Mouse (Mus musculus) intestine, postnatal 0 days (tissue): ENCODE measurements around the gene Mydgf. TPM values are rescaled to one million over a fixed set of nuclear protein-coding genes. Genes with fewer than 3 reads are reported as not detected.
A peak's percentile ranks its signal among the peaks of the same experiment; 100 is the strongest.

Experiments used
- ATAC-seq: fragments of 200-750 bp; cut with Nextera tagmentation; 2 replicates; pipeline ENCODE4 v1.8.0; 2017; ENCODE audit warnings: mild to moderate bottlenecking, moderate TSS enrichment, moderate library complexity
- H3K27ac ChIP-seq: fragments of 300-500 bp; sonication (generic); 2 replicates; pipeline ENCODE4 v1.5.1; 2014; ENCODE audit warnings: mild to moderate bottlenecking, low read depth, low read length, moderate library complexity
- H3K27me3 ChIP-seq: fragments of 300-500 bp; sonication (generic); replicated peaks from 2 replicates; pipeline ENCODE4 v1.6.1; 2014; ENCODE audit warnings: low read length, mixed read lengths; ENCODE audit not compliant: control insufficient read depth, insufficient read depth
- H3K36me3 ChIP-seq: fragments of 300-500 bp; sonication (generic); 2 replicates; pipeline ENCODE4 v1.6.1; 2014; ENCODE audit warnings: mild to moderate bottlenecking, moderate library complexity; ENCODE audit not compliant: control insufficient read depth, insufficient read depth
- H3K4me1 ChIP-seq: fragments of 300-500 bp; sonication (generic); replicated peaks from 2 replicates; pipeline ENCODE4 v1.6.1; 2014; ENCODE audit warnings: antibody characterized with exemption, low read length, mixed read lengths; ENCODE audit not compliant: control insufficient read depth, insufficient read depth
- H3K4me2 ChIP-seq: fragments of 300-500 bp; sonication (generic); replicated peaks from 2 replicates; pipeline ENCODE4 v1.6.1; 2014; ENCODE audit warnings: low read depth, mild to moderate bottlenecking, moderate library complexity
- H3K4me3 ChIP-seq: fragments of 300-500 bp; sonication (generic); 2 replicates; pipeline ENCODE4 v1.5.1; 2014; ENCODE audit warnings: low read depth, low read length
- H3K9ac ChIP-seq: fragments of 300-500 bp; sonication (generic); 2 replicates; pipeline ENCODE4 v1.6.1; 2014; ENCODE audit warnings: mild to moderate bottlenecking, low read depth, low read length
- H3K9me3 ChIP-seq: fragments of 300-500 bp; sonication (generic); 2 replicates; pipeline ENCODE4 v1.6.1; 2016; ENCODE audit warnings: mixed run types; ENCODE audit not compliant: control insufficient read depth
- CTCF ChIP-seq: sonication (generic); IDR thresholded peaks from 2 replicates; pipeline ENCODE4 v1.5.1; 2016; ENCODE audit warnings: low read depth, mild to moderate bottlenecking, control low read depth, antibody characterized with exemption, moderate library complexity
- WGBS: fragments of 180-500 bp; shearing (Covaris S2); extraction: QIAGEN DNeasy Blood & Tissue Kit; methylation state at CpG from one replicate; pipeline ENCODE4 v1.1.7; 2014; 5-methylcytosine and 5-hydroxymethylcytosine counted together
- polyA plus RNA-seq: library from polyadenylated mRNA; unstranded; fragments of >200 nt; fragmentation: Nextera tagmentation; extraction: Ambion mirVana; gene quantifications from 2 replicates; pipeline ENCODE4 v1.2.1, GENCODE M21; 2015

The Mydgf gene
- polyA plus RNA-seq, 1 experiment from 2014 or later = 90.5 TPM

GRCm38 (mm10) chr17:56219251-56219650 is 35.5 kb upstream of the Mydgf start:
- Histone ChIP-seq H3K4me2 (peak overlapping the region; percentile 83), H3K27ac (0 out of 2 replicates have a peak overlapping the region, but pooled peaks have one; percentile 8), H3K9ac (peak overlapping the region; percentile 31; the same call in 1 of the 2 replicates), H3K9me3 (no peaks in the 10 kb centered on the region), H3K36me3 (0 out of 2 replicates have a peak, but pooled peaks cover 8% of the 10 kb centered on the region), H3K27me3 (no peaks in the 10 kb centered on the region), H3K4me3 (peak overlapping the region; percentile 78), H3K4me1 (peaks cover 4% of the 10 kb centered on the region)
- WGBS = 29% methylated on average over 12 of the region's 12 CpGs
- TF ChIP-seq CTCF = no peak
- ATAC-seq = 0 out of 2 replicates have a peak, but pooled peaks have one; percentile 4

GRCm38 (mm10) chr17:56218377-56219191 is 34.9 kb upstream of the Mydgf start, which contains the start of gene Dpp9:
Dpp9 (minus strand) TSS chr17:56218905.
- TF ChIP-seq CTCF = peak; percentile 52
- H3K27ac ChIP-seq = peak within 1 kb of the TSS; percentile 91
- H3K4me3 ChIP-seq = peak within 1 kb of the TSS; percentile 78
- H3K27me3 ChIP-seq = no peaks in the 10 kb centered on the region
- peak within 1 kb of the TSS; percentile 83 for H3K4me2 ChIP-seq
- WGBS = 0% methylated on average over 49 of the region's 78 CpGs
- H3K4me1 ChIP-seq = peaks cover 4% of the 10 kb centered on the region
- peak; percentile 99 for ATAC-seq
- peak within 1 kb of the TSS; percentile 86 for H3K9ac ChIP-seq
- no peaks in the 10 kb centered on the region for H3K9me3 ChIP-seq
- 0 out of 2 replicates have a peak, but pooled peaks cover 8% of the 10 kb centered on the region for H3K36me3 ChIP-seq

DNA sequence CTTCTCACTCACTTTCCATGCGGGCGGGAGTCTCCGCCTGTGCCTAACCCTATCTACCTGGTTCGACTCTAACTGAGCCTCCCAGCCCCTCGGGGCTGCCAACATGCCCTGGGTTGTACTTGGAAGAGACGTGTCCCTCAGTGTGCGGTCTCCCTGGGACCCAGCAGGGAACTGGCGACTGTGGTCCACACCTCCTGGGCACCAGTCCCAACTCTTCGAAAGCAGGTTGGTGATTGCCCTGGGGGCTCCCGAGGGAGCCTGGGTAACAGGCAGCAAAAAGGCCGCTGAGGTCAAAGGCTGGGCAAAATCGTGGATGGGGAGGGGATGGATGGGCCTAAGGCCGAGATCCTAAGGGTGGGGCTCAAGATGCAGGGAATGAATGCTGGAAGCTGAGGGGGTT is 34.0 kb upstream of the Mydgf start:
- Histone ChIP-seq H3K27me3 (no peaks in the 10 kb centered on the region), H3K4me2 (peak overlapping the region; percentile 83), H3K36me3 (0 out of 2 replicates have a peak, but pooled peaks cover 9% of the 10 kb centered on the region), H3K27ac (no peak overlapping the region), H3K4me1 (peaks cover 4% of the 10 kb centered on the region), H3K4me3 (peak overlapping the region; percentile 78), H3K9ac (peak overlapping the region; percentile 86), H3K9me3 (no peaks in the 10 kb centered on the region)
- no peak for TF ChIP-seq CTCF
- WGBS = 63% methylated on average over 13 of the region's 13 CpGs
- ATAC-seq = no peak

DNA sequence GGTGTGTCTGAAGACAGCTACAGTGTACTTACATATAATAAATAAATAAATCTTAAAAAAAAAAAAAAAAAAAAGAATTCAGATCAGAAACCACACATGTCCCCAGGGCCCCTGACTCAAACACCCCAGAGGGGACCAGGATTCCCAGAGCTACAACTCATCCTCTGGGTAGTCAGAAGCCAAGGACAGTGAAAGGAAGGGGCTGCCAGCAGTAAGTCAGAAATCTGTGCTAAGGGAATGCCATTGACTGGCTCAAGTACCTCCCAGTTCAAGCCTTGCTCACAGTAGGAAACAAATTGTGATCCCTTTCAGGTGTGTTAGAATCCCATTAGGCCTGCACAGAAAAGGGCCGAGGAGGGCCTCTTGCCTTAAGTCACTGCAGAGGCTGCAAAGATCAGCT is 30.5 kb upstream of the Mydgf start:
- H3K36me3 ChIP-seq = peaks cover 40% of the 10 kb centered on the region
- no peak overlapping the region for H3K4me2 ChIP-seq
- WGBS = 97% methylated on average over 1 of the region's 1 CpGs
- H3K4me1 ChIP-seq = peaks cover 4% of the 10 kb centered on the region; the same call in 1 of the 2 replicates
- no peak for ATAC-seq
- H3K27me3 ChIP-seq = no peaks in the 10 kb centered on the region
- H3K9me3 ChIP-seq = no peaks in the 10 kb centered on the region
- H3K4me3 ChIP-seq = no peak overlapping the region
- H3K9ac ChIP-seq = no peak overlapping the region
- TF ChIP-seq CTCF = no peak
- H3K27ac ChIP-seq = no peak overlapping the region

DNA sequence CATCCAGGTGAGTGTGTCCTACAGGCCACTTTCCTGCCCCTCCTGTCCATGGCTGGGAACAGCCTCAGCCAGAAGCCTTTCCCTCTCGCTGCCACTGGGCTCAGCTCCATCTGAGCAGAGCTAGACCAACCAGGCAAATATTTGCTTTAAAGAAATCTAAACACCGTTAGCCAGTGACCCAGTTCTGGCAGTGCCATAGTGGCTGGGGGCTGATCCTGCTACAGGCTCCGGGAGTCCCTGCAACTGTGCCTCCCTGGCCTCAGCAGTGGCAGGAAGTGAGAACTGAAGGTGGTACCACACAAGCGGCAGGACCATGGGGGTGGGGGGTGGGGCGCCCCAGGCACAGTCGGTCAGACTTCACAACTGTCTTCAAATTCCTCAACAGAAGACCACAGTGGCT is 29.0 kb upstream of the Mydgf start:
- peaks cover 53% of the 10 kb centered on the region for H3K36me3 ChIP-seq
- no peak for TF ChIP-seq CTCF
- H3K4me3 ChIP-seq = no peak overlapping the region
- no peak overlapping the region for H3K4me2 ChIP-seq
- no peaks in the 10 kb centered on the region for H3K9me3 ChIP-seq
- H3K9ac ChIP-seq = no peak overlapping the region
- 30% methylated on average over 6 of the region's 6 CpGs for WGBS
- ATAC-seq = no peak
- no peaks in the 10 kb centered on the region for H3K27me3 ChIP-seq
- peaks cover under 1% of the 10 kb centered on the region; the same call in 1 of the 2 replicates for H3K4me1 ChIP-seq
- no peak overlapping the region for H3K27ac ChIP-seq

- peaks cover 62% of the 10 kb centered on the region for H3K36me3 ChIP-seq
- H3K9me3 ChIP-seq = no peaks in the 10 kb centered on the region
- no peak overlapping the region for H3K4me2 ChIP-seq
- WGBS = 68% methylated on average over 2 of the region's 2 CpGs
- no peak overlapping the region for H3K27ac ChIP-seq
- H3K9ac ChIP-seq = no peak overlapping the region
- H3K4me1 ChIP-seq = no peaks in the 10 kb centered on the region
- no peak for TF ChIP-seq CTCF
- H3K27me3 ChIP-seq = no peaks in the 10 kb centered on the region
- no peak for ATAC-seq
- no peak overlapping the region for H3K4me3 ChIP-seq
These were observed 27.4 kb upstream of the Mydgf start for GRCm38 (mm10) chr17:56211090-56211489.
